In genomic region chr11:69401210-69401637, GRCm38 (mm10) we compare ENCODE assay signal across 1 mouse cellular context.
A peak's percentile ranks its signal among the peaks of the same experiment; 100 is the strongest.
TF ChIP-seq lines count a peak whose summit lies in the region.

No protein-coding gene starts in this region.

TF ChIP-seq in myocyte, 11 proteins besides CTCF, POLR2A, EP300 and RAD21:
- TF ChIP-seq MYOD1 (IDR thresholded peaks at IDR 0.05; ENCODE audit: control insufficient read depth in 1 of 3, insufficient read length in 2 of 3, low read depth in 2 of 3) (peak in 1 of 3 experiments; percentile 9), TCF3 (IDR thresholded peaks at IDR 0.05; ENCODE audit: insufficient read length, low read depth) (no peak), POLR2AphosphoS2 (IDR thresholded peaks at IDR 0.05; ENCODE audit: insufficient read length, low read depth) (peak; percentile 96), MAX (IDR thresholded peaks at IDR 0.05; ENCODE audit: low read depth) (no peak), REST (IDR thresholded peaks at IDR 0.05; ENCODE audit: insufficient read depth, insufficient read length) (no peak)
TF ChIP-seq in myocyte: peak in this region for 2.
